Mouse (Mus musculus) adrenal gland, postnatal 14 days (tissue): Measurements from ENCODE around the gene Reg4. TPM values are rescaled to one million over a fixed set of nuclear protein-coding genes. Genes with fewer than 3 reads are reported as not detected.

Experiments used
- DNase-seq: peaks from one replicate; pipeline ENCODE4 v3.0.0; 2021; ENCODE audit warnings: mixed read lengths
- total RNA-seq: library from RNA; stranded (reverse); gene quantifications from 2 replicates; pipeline ENCODE4 v1.2.3, GENCODE M21; 2021

Reg4 gene
- total RNA-seq, 1 experiment from 2014 or later, result not detected

- DNase-seq, result no peak
These were observed 60.5 kb downstream of the Reg4 start for GRCm38 (mm10) chr3:98282422-98282821.

GRCm38 (mm10) chr3:98283205-98283604, 61.2 kb downstream of the Reg4 start:
- no peak for DNase-seq

Other genes with a start within 250 kb of the Reg4 start
- 46.7 and 47.6 TPM in 2 replicates for gene Notch2, start 208.6 kb upstream of the Reg4 start, total RNA-seq
- gene Adam30, start 61.5 kb upstream of the Reg4 start, total RNA-seq, result not detected in 2 replicates
- 33.0 and 171 TPM in 2 replicates for gene Hmgcs2, start 58.3 kb downstream of the Reg4 start, total RNA-seq
- gene Phgdh, start 117.8 kb downstream of the Reg4 start, total RNA-seq, result 21.0 and 25.2 TPM in 2 replicates
- 3.4 and 4.3 TPM in 2 replicates for gene Zfp697, start 160.3 kb downstream of the Reg4 start, total RNA-seq
- gene Gm4450, start 235.0 kb downstream of the Reg4 start, total RNA-seq, result 0.96 TPM in 1 of 2 replicates, not detected in the other